Mouse (Mus musculus): Measurements from ENCODE around the gene Tmem110. TPM values are rescaled to one million over a fixed set of nuclear protein-coding genes. Genes with fewer than 3 reads are reported as not detected.

Tmem110 gene
- total and polyA plus RNA-seq, 3 experiments, result 11.6 to 21.0 TPM; not detected in 1

- Histone ChIP-seq H3K9ac (ENCODE audit: control insufficient read depth, low read depth, low read length, poor library complexity, severe bottlenecking) (no peak overlapping the region), H3K79me2 (ENCODE audit: control insufficient read depth, insufficient read depth, low read length, poor library complexity) (no peaks in the 10 kb centered on the region), H3K4me1 (ENCODE audit: control insufficient read depth in 1 of 2, insufficient read depth in 2 of 2, low read length in 2 of 2) (no peaks in the 10 kb centered on the region), H3K9me3 (replicated peaks; ENCODE audit: insufficient read depth, low read length) (no peaks in the 10 kb centered on the region), H3K27me3 (ENCODE audit: control insufficient read depth in 1 of 2, insufficient read depth in 2 of 2, low read length in 2 of 2) (no peaks in the 10 kb centered on the region), H3K27ac (ENCODE audit: control insufficient read depth, low read depth, low read length) (no peak overlapping the region), H3K4me3 (ENCODE audit: control insufficient read depth in 1 of 2, insufficient read depth in 1 of 2, low read depth in 2 of 2, low read length in 2 of 2) (no peak overlapping the region), H3K36me3 (ENCODE audit: control insufficient read depth in 1 of 2, insufficient read depth in 2 of 2, low read length in 2 of 2) (peaks cover 0 to 2% of the 10 kb centered on the region in 2 experiments; a peak in 2 of 4 replicates)
- TF ChIP-seq HCFC1 (IDR thresholded peaks at IDR 0.05; ENCODE audit: low read depth, low read length) (no peak), CTCF (IDR thresholded peaks at IDR 0.05 in 2 of 3, conservative IDR thresholded peaks at IDR 0.05 in 1 of 3; ENCODE audit: control insufficient read depth in 1 of 3, insufficient read depth in 1 of 3, low read depth in 2 of 3, low read length in 3 of 3, poor library complexity in 1 of 3, severe bottlenecking in 1 of 3) (peak; percentile 91 to 97 (median 91)), SMC3 (IDR thresholded peaks at IDR 0.05; ENCODE audit: low read depth, low read length) (peak; percentile 87), ZC3H11A (IDR thresholded peaks at IDR 0.05; ENCODE audit: low read depth, low read length) (0 out of 2 replicates have a peak, but pooled peaks have one; percentile 19), RAD21 (IDR thresholded peaks at IDR 0.05; ENCODE audit: low read depth, low read length) (peak; percentile 57), MXI1 (IDR thresholded peaks at IDR 0.05; ENCODE audit: low read depth, low read length) (no peak)
- DNase-seq (ENCODE audit: low read depth, low spot score), result peak; percentile 82
Observed at GRCm38 (mm10) chr14:30867042-30867441, 41.7 kb downstream of the Tmem110 start.

- Histone ChIP-seq H3K4me1 (ENCODE audit: control insufficient read depth in 1 of 2, insufficient read depth in 2 of 2, low read length in 2 of 2) (no peaks in the 10 kb centered on the region), H3K4me3 (ENCODE audit: control insufficient read depth in 1 of 2, insufficient read depth in 1 of 2, low read depth in 2 of 2, low read length in 2 of 2) (no peak overlapping the region), H3K9me3 (replicated peaks; ENCODE audit: insufficient read depth, low read length) (no peaks in the 10 kb centered on the region), H3K27me3 (ENCODE audit: control insufficient read depth in 1 of 2, insufficient read depth in 2 of 2, low read length in 2 of 2) (no peaks in the 10 kb centered on the region), H3K9ac (ENCODE audit: control insufficient read depth, low read depth, low read length, poor library complexity, severe bottlenecking) (no peak overlapping the region), H3K36me3 (ENCODE audit: control insufficient read depth in 1 of 2, insufficient read depth in 2 of 2, low read length in 2 of 2) (no peaks in the 10 kb centered on the region; a peak in 1 of 4 replicates), H3K79me2 (ENCODE audit: control insufficient read depth, insufficient read depth, low read length, poor library complexity) (no peaks in the 10 kb centered on the region), H3K27ac (ENCODE audit: control insufficient read depth, low read depth, low read length) (no peak overlapping the region)
- TF ChIP-seq MAZ (IDR thresholded peaks at IDR 0.05; ENCODE audit: low read depth, low read length) (no peak), NRF1 (IDR thresholded peaks at IDR 0.05; ENCODE audit: insufficient read depth, low read depth, low read length, poor library complexity, severe bottlenecking) (no peak), GATA1 (IDR thresholded peaks at IDR 0.05; ENCODE audit: low read depth, low read length) (no peak)
- DNase-seq (ENCODE audit: low read depth, low spot score), result no peak
Observed at GRCm38 (mm10) chr14:30868826-30869225, 43.4 kb downstream of the Tmem110 start.

- Histone ChIP-seq H3K4me3 (ENCODE audit: control insufficient read depth in 1 of 2, insufficient read depth in 1 of 2, low read depth in 2 of 2, low read length in 2 of 2) (no peak overlapping the region), H3K9me3 (replicated peaks; ENCODE audit: insufficient read depth, low read length) (no peaks in the 10 kb centered on the region), H3K9ac (ENCODE audit: control insufficient read depth, low read depth, low read length, poor library complexity, severe bottlenecking) (no peak overlapping the region), H3K4me1 (ENCODE audit: control insufficient read depth in 1 of 2, insufficient read depth in 2 of 2, low read length in 2 of 2) (no peaks in the 10 kb centered on the region), H3K27me3 (ENCODE audit: control insufficient read depth in 1 of 2, insufficient read depth in 2 of 2, low read length in 2 of 2) (no peaks in the 10 kb centered on the region), H3K27ac (ENCODE audit: control insufficient read depth, low read depth, low read length) (no peak overlapping the region), H3K36me3 (ENCODE audit: control insufficient read depth in 1 of 2, insufficient read depth in 2 of 2, low read length in 2 of 2) (no peaks in the 10 kb centered on the region; a peak in 1 of 4 replicates), H3K79me2 (ENCODE audit: control insufficient read depth, insufficient read depth, low read length, poor library complexity) (no peaks in the 10 kb centered on the region)
- TF ChIP-seq MXI1 (IDR thresholded peaks at IDR 0.05; ENCODE audit: low read depth, low read length), result no peak
- TF ChIP-seq EP300 (IDR thresholded peaks at IDR 0.05; ENCODE audit: low read depth in 1 of 2, low read length in 2 of 2), result no peak
- no peak for TF ChIP-seq MAZ (IDR thresholded peaks at IDR 0.05; ENCODE audit: low read depth, low read length)
- no peak for TF ChIP-seq MYC (IDR thresholded peaks at IDR 0.05; ENCODE audit: low read depth, low read length)
- no peak for TF ChIP-seq CTCF (IDR thresholded peaks at IDR 0.05 in 2 of 3, conservative IDR thresholded peaks at IDR 0.05 in 1 of 3; ENCODE audit: control insufficient read depth in 1 of 3, insufficient read depth in 1 of 3, low read depth in 2 of 3, low read length in 3 of 3, poor library complexity in 1 of 3, severe bottlenecking in 1 of 3)
- no peak for TF ChIP-seq ZC3H11A (IDR thresholded peaks at IDR 0.05; ENCODE audit: low read depth, low read length)
- no peak for TF ChIP-seq ZKSCAN1 (IDR thresholded peaks at IDR 0.05; ENCODE audit: low read depth, low read length)
- no peak for TF ChIP-seq MAFK (IDR thresholded peaks at IDR 0.05; ENCODE audit: borderline replicate concordance, low read depth, low read length)
- TF ChIP-seq USF2 (IDR thresholded peaks at IDR 0.05; ENCODE audit: borderline replicate concordance in 1 of 2, insufficient read depth in 1 of 2, low read depth in 1 of 2, low read length in 2 of 2), result no peak
- TF ChIP-seq KAT2A (conservative IDR thresholded peaks at IDR 0.05; ENCODE audit: low read depth, low read length), result no peak
- TF ChIP-seq MAX (IDR thresholded peaks at IDR 0.05; ENCODE audit: low read length), result no peak
- TF ChIP-seq HCFC1 (IDR thresholded peaks at IDR 0.05; ENCODE audit: low read depth, low read length), result no peak
- TF ChIP-seq RCOR1 (IDR thresholded peaks at IDR 0.05; ENCODE audit: low read depth, low read length), result no peak
- no peak for TF ChIP-seq SMC3 (IDR thresholded peaks at IDR 0.05; ENCODE audit: low read depth, low read length)
- no peak for TF ChIP-seq ELF1 (IDR thresholded peaks at IDR 0.05; ENCODE audit: low read depth, low read length)
- no peak for TF ChIP-seq NRF1 (IDR thresholded peaks at IDR 0.05; ENCODE audit: insufficient read depth, low read depth, low read length, poor library complexity, severe bottlenecking)
- DNase-seq (ENCODE audit: low read depth, low spot score), result no peak
Observed at GRCm38 (mm10) chr14:30869391-30869801, 44.0 kb downstream of the Tmem110 start.
